Mouse (Mus musculus) megakaryocyte, embryonic 14.5 days (primary cell): ENCODE measurements at regions not wholly inside any gene's neighbourhood (a gene's known extent, or its start where the extent isn't known, plus 50 kb on each side); places are given as distances from the start of the nearest gene placed in this dataset.

Experiments
- FLI1 ChIP-seq: IDR thresholded peaks from 2 replicates; pipeline ENCODE4 v1.6.1; 2012; ENCODE audit warnings: low read length, inconsistent platforms, mixed read lengths
- GATA1 ChIP-seq: IDR thresholded peaks from 3 replicates; pipeline ENCODE4 v1.6.1; 2012; ENCODE audit warnings: mixed read lengths, low read length, inconsistent platforms, borderline replicate concordance

DNA sequence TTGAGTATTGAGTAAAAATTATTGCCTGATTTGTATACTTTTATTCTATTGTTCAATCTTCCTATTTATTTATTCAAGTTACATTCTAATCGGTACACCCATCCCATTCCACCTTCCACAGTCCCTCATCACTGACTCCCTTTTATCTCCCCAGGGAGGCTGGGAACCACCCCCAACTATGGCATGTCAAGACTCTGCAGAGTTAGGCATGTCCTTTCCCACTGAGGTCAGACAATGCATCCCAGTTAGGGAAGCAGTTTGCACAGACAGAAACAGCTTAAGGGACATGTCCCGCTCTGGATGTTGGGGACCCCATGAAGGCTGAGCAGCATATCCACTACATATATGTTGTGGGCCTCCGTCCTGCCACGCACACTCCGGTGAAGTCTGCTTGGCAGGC lies 678.1 kb downstream of the 5730507C01Rik start:
- TF ChIP-seq GATA1 (no peak), FLI1 (no peak)
